Mouse (Mus musculus) gastrocnemius, adult 18-20 months (tissue): ENCODE data around the gene Olfr914. TPM values are rescaled to one million over a fixed set of nuclear protein-coding genes. Genes with fewer than 3 reads are reported as not detected.

ENCODE experiments used
- DNase-seq: peaks from one replicate; pipeline ENCODE4 v3.0.0; 2021; ENCODE audit warnings: low spot score
- long read RNA-seq, 2 experiments: library from polyadenylated mRNA; stranded (forward); transcript quantifications; one replicate each; pipeline ENCODE4 v2.0.0; 2021
- total RNA-seq, 2 experiments: library from RNA; stranded (reverse); gene quantifications; 2 replicates each; pipeline ENCODE4 v1.2.3; 2021

The Olfr914 gene
- not detected for total RNA-seq
- long read RNA-seq, experiment 1, result 0 reads
- long read RNA-seq, experiment 2, result 0 reads

- no peak for DNase-seq
These were observed at the start of gene Olfr914 for GRCm38 (mm10) chr9:38604802-38605201. Gene Olfr914 (plus strand): TSS chr9:38605102.

- no peak for DNase-seq
These were observed 25.0 kb upstream of the Olfr914 start, which contains the start of gene Olfr912 for GRCm38 (mm10) chr9:38579878-38580277. Gene Olfr912 (plus strand): TSS chr9:38580178.

GRCm38 (mm10) chr9:38591056-38591455 lies 13.8 kb upstream of the Olfr914 start:
- DNase-seq, result no peak

- DNase-seq, result no peak
These were observed 12.4 kb upstream of the Olfr914 start, which contains the start of gene Olfr913 for GRCm38 (mm10) chr9:38592459-38592858. Gene Olfr913 (plus strand): TSS chr9:38592759.

GRCm38 (mm10) chr9:38632406-38632805 lies 27.5 kb downstream of the Olfr914 start:
- no peak for DNase-seq

GRCm38 (mm10) chr9:38659775-38660174 lies 54.9 kb downstream of the Olfr914 start, which contains the start of gene Olfr916:
Gene Olfr916 (minus strand): TSS chr9:38659875.
- DNase-seq, result no peak

Other genes with a start within 250 kb of the Olfr914 start
- gene Olfr250, start 238.2 kb upstream of the Olfr914 start, total RNA-seq, result not detected
- not detected for gene Olfr251, start 228.0 kb upstream of the Olfr914 start, total RNA-seq
- gene Olfr147, start 203.4 kb upstream of the Olfr914 start, total RNA-seq, result not detected
- gene Olfr901, start 175.6 kb upstream of the Olfr914 start, total RNA-seq, result not detected
- not detected for gene Olfr902, start 157.4 kb upstream of the Olfr914 start, total RNA-seq
- gene Olfr904, start 142.0 kb upstream of the Olfr914 start, total RNA-seq, result not detected
- not detected for gene Olfr905, start 134.0 kb upstream of the Olfr914 start, total RNA-seq
- not detected for gene Olfr906, start 118.0 kb upstream of the Olfr914 start, total RNA-seq
- not detected for gene Olfr907, start 109.3 kb upstream of the Olfr914 start, total RNA-seq
- not detected for gene Olfr911-ps1, start 83.5 kb upstream of the Olfr914 start, total RNA-seq
- not detected for gene Olfr910, start 67.3 kb upstream of the Olfr914 start, total RNA-seq
- not detected for gene Olfr912, start 24.9 kb upstream of the Olfr914 start, total RNA-seq
- gene Olfr913, start 12.3 kb upstream of the Olfr914 start, total RNA-seq, result not detected
- gene Olfr916, start 54.8 kb downstream of the Olfr914 start, total RNA-seq, result not detected
- gene Olfr917, start 60.7 kb downstream of the Olfr914 start, total RNA-seq, result not detected
- not detected for gene Olfr918, start 69.5 kb downstream of the Olfr914 start, total RNA-seq
- not detected for gene Olfr919, start 98.6 kb downstream of the Olfr914 start, total RNA-seq
- 10 to 100 TPM; 12.9 to 14.9 TPM for gene Vwa5a, start 113.2 kb downstream of the Olfr914 start, total RNA-seq
- gene Olfr920, start 147.2 kb downstream of the Olfr914 start, total RNA-seq, result under 1 TPM; 0.05 to 0.07 TPM
- gene Olfr921, start 168.0 kb downstream of the Olfr914 start, total RNA-seq, result not detected
- not detected for gene Olfr922, start 209.5 kb downstream of the Olfr914 start, total RNA-seq
- gene Olfr923, start 221.4 kb downstream of the Olfr914 start, total RNA-seq, result not detected
- not detected for gene Olfr924, start 239.3 kb downstream of the Olfr914 start, total RNA-seq
- gene Olfr26, start 250.0 kb downstream of the Olfr914 start, total RNA-seq, result not detected